Mouse (Mus musculus): Measurements from ENCODE around the gene Cadm1. TPM values are rescaled to one million over a fixed set of nuclear protein-coding genes. Genes with fewer than 3 reads are reported as not detected.

Cadm1 gene
- polyA plus RNA-seq (2016; fragmentation: Nextera tagmentation; extraction: Ambion mirVana): 71.6 and 77.1 TPM in 2 replicates

DNA sequence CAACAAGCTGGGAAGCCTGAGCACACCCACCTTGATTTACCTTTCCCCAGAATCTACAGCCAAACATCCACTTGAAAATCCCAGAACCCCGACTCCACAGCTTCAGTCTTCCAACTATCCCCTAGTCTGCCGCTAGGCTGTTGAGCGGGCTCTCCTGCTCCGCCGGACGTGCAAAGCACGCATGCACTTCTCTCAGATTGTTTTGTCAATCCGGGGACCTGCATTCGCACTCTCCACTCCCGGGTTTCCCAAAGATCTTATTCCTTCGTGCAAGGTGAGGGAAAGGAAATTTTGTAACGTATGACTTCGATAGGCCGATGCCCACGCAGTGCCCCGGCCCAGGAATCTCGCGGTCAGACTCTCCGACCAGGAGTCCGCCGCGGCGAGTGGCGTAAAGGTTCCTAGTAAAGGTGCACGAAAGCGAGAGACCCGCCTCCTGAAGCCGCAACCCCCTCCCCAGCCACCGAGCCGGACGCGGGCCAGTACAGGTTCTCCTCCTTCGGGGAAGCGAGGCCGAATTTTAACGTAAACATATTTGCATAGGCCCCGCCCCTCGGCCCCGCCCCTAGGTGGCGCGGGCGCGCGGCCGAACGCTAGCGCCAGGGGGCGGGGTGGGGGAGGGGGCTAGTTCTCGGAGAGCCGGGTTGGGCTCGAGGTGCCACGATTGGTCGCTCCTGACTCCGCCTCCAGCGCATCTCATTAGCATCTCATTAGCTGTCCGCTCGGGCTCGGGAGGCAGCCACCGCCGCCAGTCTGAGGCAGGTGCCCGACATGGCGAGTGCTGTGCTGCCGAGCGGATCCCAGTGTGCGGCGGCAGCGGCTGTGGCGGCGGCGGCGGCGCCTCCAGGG, at the start of gene Cadm1:
Cadm1 (plus strand) TSS at position 572 of the 849 bp plus-strand sequence.
- Histone ChIP-seq H3K36me3 (no peaks in the 10 kb centered on the region), H3K9me3 (no peaks in the 10 kb centered on the region), H3K4me3 (peak within 1 kb of the TSS; percentile 73), H3K4me1 (peaks cover 28% of the 10 kb centered on the region), H3K27me3 (peaks cover 14% of the 10 kb centered on the region), H3K27ac (replicated peaks) (peak within 1 kb of the TSS; percentile 86), H3K9ac (replicated peaks) (peak within 1 kb of the TSS; percentile 78), H3K4me2 (replicated peaks) (peak within 1 kb of the TSS; percentile 95)
- under 1% methylated on average over 71 of the region's 72 CpGs for WGBS
- ATAC-seq (ENCODE audit: low FRiP score, low read depth): peak; percentile 92

GRCm38 (mm10) chr9:47484506-47484905, 45.5 kb upstream of the Cadm1 start:
- Histone ChIP-seq H3K9ac (replicated peaks) (no peak overlapping the region), H3K36me3 (no peaks in the 10 kb centered on the region), H3K4me1 (no peaks in the 10 kb centered on the region), H3K4me2 (replicated peaks) (no peak overlapping the region), H3K4me3 (no peak overlapping the region), H3K9me3 (no peaks in the 10 kb centered on the region), H3K27me3 (0 out of 2 replicates have a peak, but pooled peaks cover 3% of the 10 kb centered on the region), H3K27ac (replicated peaks) (no peak overlapping the region)
- WGBS: 84% methylated on average over 5 of the region's 5 CpGs
- ATAC-seq (ENCODE audit: low FRiP score, low read depth): no peak

DNA sequence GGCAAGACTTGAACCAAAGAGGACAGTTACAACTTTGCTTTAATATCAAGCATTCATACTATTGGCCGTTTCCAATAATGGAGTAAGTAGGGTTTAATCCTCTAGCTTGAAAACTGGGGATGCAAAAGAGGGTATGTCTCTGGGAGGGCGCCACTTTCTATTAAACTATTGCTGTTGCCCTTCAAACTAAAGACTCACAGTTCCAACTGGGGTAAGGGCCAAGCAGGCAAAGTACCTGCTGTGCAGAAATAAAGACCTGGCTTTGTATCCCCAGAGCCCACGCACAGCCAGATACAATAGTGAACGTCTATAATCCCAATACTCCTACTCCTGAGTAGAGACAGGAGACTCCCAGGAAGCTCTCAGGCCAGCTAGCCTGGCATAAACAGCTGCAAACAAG, 44.8 kb upstream of the Cadm1 start:
- Histone ChIP-seq H3K9me3 (no peaks in the 10 kb centered on the region), H3K27me3 (0 out of 2 replicates have a peak, but pooled peaks cover 3% of the 10 kb centered on the region), H3K9ac (replicated peaks) (no peak overlapping the region), H3K4me2 (replicated peaks) (no peak overlapping the region), H3K27ac (replicated peaks) (no peak overlapping the region), H3K36me3 (no peaks in the 10 kb centered on the region), H3K4me3 (no peak overlapping the region), H3K4me1 (no peaks in the 10 kb centered on the region)
- no peak for ATAC-seq (ENCODE audit: low FRiP score, low read depth)
- whole genome bisulfite sequencing: 34% methylated on average over 4 of the region's 4 CpGs

DNA sequence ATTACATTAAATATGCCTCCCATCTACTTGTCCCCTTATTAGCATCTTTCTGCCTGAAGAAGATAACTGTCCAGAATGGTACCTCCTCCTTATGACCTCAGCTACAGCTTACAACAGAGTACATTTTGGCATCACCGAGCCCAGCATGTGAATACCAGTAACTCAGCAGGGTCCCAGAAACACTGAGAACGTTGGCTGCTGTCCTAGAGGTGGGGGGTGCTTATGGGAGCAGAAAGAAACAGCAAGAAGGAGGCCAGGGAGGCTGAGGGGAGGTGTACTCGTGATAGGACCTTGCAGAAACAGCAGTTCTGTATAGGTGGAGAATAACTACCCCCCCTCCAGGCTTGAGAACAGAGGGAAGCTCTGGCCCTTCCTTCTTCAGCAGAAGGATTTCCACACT, 30.2 kb upstream of the Cadm1 start:
- Histone ChIP-seq H3K27me3 (no peaks in the 10 kb centered on the region), H3K9ac (replicated peaks) (no peak overlapping the region), H3K4me2 (replicated peaks) (no peak overlapping the region), H3K9me3 (no peaks in the 10 kb centered on the region), H3K27ac (replicated peaks) (no peak overlapping the region), H3K4me3 (no peak overlapping the region), H3K36me3 (no peaks in the 10 kb centered on the region), H3K4me1 (peaks cover 5% of the 10 kb centered on the region)
- 15% methylated on average over 3 of the region's 3 CpGs for WGBS
- no peak for ATAC-seq (ENCODE audit: low FRiP score, low read depth)

DNA sequence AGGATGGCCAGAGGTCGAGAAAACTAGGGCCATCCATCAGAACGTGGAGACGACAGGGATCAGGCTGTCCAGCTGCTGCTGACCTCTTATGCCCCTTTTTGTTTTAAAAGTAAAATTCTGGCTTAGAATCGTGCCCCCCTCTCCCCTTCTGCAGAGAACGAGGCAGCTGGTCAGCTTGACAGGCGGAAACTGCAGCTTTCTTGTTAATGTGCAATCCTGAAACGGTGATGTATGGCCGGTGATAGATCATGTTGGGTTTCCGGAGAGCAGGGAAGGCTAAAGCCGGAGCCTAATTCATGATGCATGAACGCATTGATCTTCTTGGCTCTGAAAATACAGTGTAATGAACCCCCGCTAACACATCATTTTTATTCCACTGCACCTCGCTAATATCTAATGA, 24.0 kb upstream of the Cadm1 start:
- no peak overlapping the region for H3K9ac ChIP-seq (replicated peaks)
- H3K27me3 ChIP-seq: no peaks in the 10 kb centered on the region
- H3K36me3 ChIP-seq: no peaks in the 10 kb centered on the region
- no peaks in the 10 kb centered on the region for H3K9me3 ChIP-seq
- 0 out of 2 replicates have a peak, but pooled peaks cover 5% of the 10 kb centered on the region for H3K4me1 ChIP-seq
- ATAC-seq (ENCODE audit: low FRiP score, low read depth): no peak
- no peak overlapping the region for H3K4me2 ChIP-seq (replicated peaks)
- no peak overlapping the region for H3K4me3 ChIP-seq
- no peak overlapping the region for H3K27ac ChIP-seq (replicated peaks)
- WGBS: 74% methylated on average over 13 of the region's 13 CpGs

DNA sequence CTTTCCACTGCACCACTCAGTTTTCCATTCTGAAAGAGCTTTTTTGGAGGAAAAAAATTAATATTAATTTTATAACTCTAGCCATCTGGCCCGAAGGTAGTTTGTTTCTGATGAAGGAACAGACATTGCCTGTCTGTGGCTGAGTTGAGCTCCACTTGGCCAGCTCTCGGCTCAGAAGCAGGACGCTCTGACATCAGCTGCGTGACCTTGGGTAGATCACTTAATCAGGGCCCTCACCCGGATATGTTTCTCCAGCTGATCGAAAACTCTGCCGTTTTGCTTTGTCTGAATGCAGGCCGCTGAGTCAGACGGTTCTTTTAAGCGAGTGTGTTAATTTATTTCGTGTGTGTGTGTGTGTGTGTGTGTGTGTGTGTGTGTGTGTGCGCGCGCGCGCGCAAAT, 23.1 kb upstream of the Cadm1 start:
- WGBS: 92% methylated on average over 17 of the region's 17 CpGs
- no peak for ATAC-seq (ENCODE audit: low FRiP score, low read depth)
- no peak overlapping the region for H3K4me3 ChIP-seq
- no peak overlapping the region for H3K9ac ChIP-seq (replicated peaks)
- H3K9me3 ChIP-seq: no peaks in the 10 kb centered on the region
- no peak overlapping the region for H3K4me2 ChIP-seq (replicated peaks)
- no peaks in the 10 kb centered on the region for H3K36me3 ChIP-seq
- no peaks in the 10 kb centered on the region for H3K27me3 ChIP-seq
- H3K27ac ChIP-seq (replicated peaks): no peak overlapping the region
- H3K4me1 ChIP-seq: 0 out of 2 replicates have a peak, but pooled peaks cover 5% of the 10 kb centered on the region

GRCm38 (mm10) chr9:47508109-47508508, 21.9 kb upstream of the Cadm1 start:
- 57% methylated on average over 3 of the region's 3 CpGs for WGBS

DNA sequence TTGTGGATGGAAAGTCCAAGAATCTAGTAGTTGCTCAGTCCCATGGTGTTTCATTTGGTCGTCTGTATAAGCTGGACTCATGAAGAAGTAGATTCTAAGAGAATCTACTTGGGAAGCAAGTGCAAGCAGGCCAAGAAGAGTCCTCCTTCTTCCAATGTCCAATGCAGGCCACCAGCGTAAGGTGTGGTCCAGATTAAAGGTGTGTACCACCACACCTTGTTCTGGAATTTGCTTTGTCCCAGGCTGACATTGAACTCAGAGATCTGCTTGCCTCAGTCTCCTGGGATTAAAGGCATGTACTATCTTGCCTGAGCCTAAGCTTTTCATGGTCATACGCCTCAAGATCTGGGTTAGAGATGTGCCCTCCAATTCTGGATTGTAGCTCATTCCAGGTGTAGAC, 17.5 kb upstream of the Cadm1 start:
- no peak overlapping the region for H3K27ac ChIP-seq (replicated peaks)
- 0 out of 2 replicates have a peak, but pooled peaks cover 3% of the 10 kb centered on the region for H3K9me3 ChIP-seq
- no peak for ATAC-seq (ENCODE audit: low FRiP score, low read depth)
- WGBS: 88% methylated on average over 3 of the region's 3 CpGs
- no peak overlapping the region for H3K4me3 ChIP-seq
- H3K27me3 ChIP-seq: no peaks in the 10 kb centered on the region; the same call in 1 of the 2 replicates
- no peak overlapping the region for H3K9ac ChIP-seq (replicated peaks)
- H3K36me3 ChIP-seq: no peaks in the 10 kb centered on the region
- H3K4me2 ChIP-seq (replicated peaks): no peak overlapping the region
- H3K4me1 ChIP-seq: peaks cover 4% of the 10 kb centered on the region; the same call in 1 of the 2 replicates

More at GRCm38 (mm10) chr9:47508109-47508508, 21.9 kb upstream of the Cadm1 start:
- H3K9me3 ChIP-seq: 0 out of 2 replicates have a peak, but pooled peaks cover 3% of the 10 kb centered on the region
- H3K4me3 ChIP-seq: no peak overlapping the region
- H3K27ac ChIP-seq (replicated peaks): no peak overlapping the region
- H3K9ac ChIP-seq (replicated peaks): no peak overlapping the region
- no peaks in the 10 kb centered on the region for H3K36me3 ChIP-seq
- ATAC-seq (ENCODE audit: low FRiP score, low read depth): no peak
- no peaks in the 10 kb centered on the region for H3K27me3 ChIP-seq
- H3K4me2 ChIP-seq (replicated peaks): no peak overlapping the region
- 0 out of 2 replicates have a peak, but pooled peaks cover 5% of the 10 kb centered on the region for H3K4me1 ChIP-seq

DNA sequence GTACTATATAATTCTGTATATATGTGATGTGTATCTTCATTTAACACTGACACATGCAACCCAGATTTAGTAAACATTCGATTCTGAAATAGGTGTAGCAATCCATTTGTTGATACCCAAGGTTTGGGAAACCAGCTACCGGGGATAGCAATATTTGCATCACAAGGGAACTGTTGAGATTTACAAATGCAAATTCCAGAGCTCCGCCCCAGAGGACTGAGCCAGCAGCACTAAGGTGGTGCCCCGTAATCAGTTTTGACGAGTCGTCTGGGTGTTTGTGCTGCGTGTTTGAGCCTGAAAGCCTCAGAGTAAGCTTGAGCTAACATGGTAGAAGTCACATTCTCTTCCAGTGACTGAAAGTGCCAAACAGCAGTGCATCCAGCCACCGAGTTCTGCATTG, 15.7 kb upstream of the Cadm1 start:
- no peak overlapping the region for H3K9ac ChIP-seq (replicated peaks)
- no peak overlapping the region for H3K27ac ChIP-seq (replicated peaks)
- H3K27me3 ChIP-seq: no peaks in the 10 kb centered on the region; the same call in 1 of the 2 replicates
- 0 out of 2 replicates have a peak, but pooled peaks cover 3% of the 10 kb centered on the region for H3K9me3 ChIP-seq
- no peak overlapping the region for H3K4me3 ChIP-seq
- no peak overlapping the region for H3K4me2 ChIP-seq (replicated peaks)
- no peak for ATAC-seq (ENCODE audit: low FRiP score, low read depth)
- WGBS: 13% methylated on average over 8 of the region's 8 CpGs
- no peaks in the 10 kb centered on the region for H3K36me3 ChIP-seq
- H3K4me1 ChIP-seq: peaks cover 4% of the 10 kb centered on the region; the same call in 1 of the 2 replicates

- WGBS: 37% methylated on average over 4 of the region's 4 CpGs
- Histone ChIP-seq H3K9ac (replicated peaks) (no peak overlapping the region), H3K27ac (replicated peaks) (no peak overlapping the region), H3K4me3 (no peak overlapping the region), H3K27me3 (no peaks in the 10 kb centered on the region; the same call in 1 of the 2 replicates), H3K4me2 (replicated peaks) (no peak overlapping the region), H3K4me1 (peaks cover 4% of the 10 kb centered on the region; the same call in 1 of the 2 replicates), H3K9me3 (0 out of 2 replicates have a peak, but pooled peaks cover 3% of the 10 kb centered on the region), H3K36me3 (no peaks in the 10 kb centered on the region)
- ATAC-seq (ENCODE audit: low FRiP score, low read depth): no peak
Observed at GRCm38 (mm10) chr9:47516238-47516637, 13.7 kb upstream of the Cadm1 start.

DNA sequence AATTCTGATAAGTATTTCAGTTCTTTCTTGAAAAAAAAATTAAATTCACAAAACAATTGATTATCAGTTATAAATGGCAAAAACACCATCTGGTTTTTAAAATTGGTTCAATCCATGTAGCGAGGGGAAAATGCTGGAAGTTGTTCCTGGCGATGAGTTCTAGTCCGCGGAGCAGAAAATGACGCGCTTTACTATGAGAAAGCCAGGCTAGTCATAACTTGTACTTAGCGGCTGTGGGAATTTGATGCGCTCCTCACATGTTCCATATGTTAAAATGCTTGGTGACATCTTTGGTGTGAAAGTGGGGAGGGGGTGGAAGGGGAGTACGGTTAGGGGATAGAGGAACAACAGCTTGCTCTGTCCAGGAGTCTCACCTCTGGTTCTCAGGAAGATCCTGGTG, 2.7 kb upstream of the Cadm1 start:
- WGBS: 95% methylated on average over 9 of the region's 9 CpGs
- Histone ChIP-seq H3K27me3 (0 out of 2 replicates have a peak, but pooled peaks cover 5% of the 10 kb centered on the region), H3K4me1 (peaks cover 12% of the 10 kb centered on the region), H3K36me3 (no peaks in the 10 kb centered on the region), H3K27ac (replicated peaks) (no peak overlapping the region), H3K4me2 (replicated peaks) (no peak overlapping the region), H3K4me3 (no peak overlapping the region), H3K9ac (replicated peaks) (no peak overlapping the region), H3K9me3 (no peaks in the 10 kb centered on the region)
- no peak for ATAC-seq (ENCODE audit: low FRiP score, low read depth)

DNA sequence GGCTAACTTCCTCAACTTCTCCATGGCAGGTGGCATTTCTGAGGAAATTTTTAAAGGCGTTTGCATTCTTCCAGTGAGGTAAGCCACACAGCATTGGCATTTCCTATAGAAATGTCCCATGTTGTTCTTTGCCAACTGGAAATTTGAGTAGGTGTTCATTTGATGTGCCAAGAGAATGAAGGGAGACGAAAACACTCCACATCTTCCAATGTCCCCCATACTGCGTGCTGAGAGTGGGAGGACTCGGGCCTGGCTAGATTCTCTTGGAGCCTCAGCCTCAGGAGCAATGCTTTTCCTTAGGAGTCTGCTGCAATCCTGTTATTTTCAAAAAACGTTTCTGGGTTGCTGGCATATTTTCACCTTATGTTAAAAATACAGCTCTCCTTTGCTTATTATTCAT, 2.2 kb upstream of the Cadm1 start:
- 85% methylated on average over 5 of the region's 5 CpGs for WGBS
- H3K9me3 ChIP-seq: no peaks in the 10 kb centered on the region
- H3K27ac ChIP-seq (replicated peaks): no peak overlapping the region
- H3K27me3 ChIP-seq: 0 out of 2 replicates have a peak, but pooled peaks cover 5% of the 10 kb centered on the region
- no peak overlapping the region for H3K4me2 ChIP-seq (replicated peaks)
- ATAC-seq (ENCODE audit: low FRiP score, low read depth): no peak
- H3K4me3 ChIP-seq: no peak overlapping the region
- H3K4me1 ChIP-seq: peaks cover 17% of the 10 kb centered on the region
- H3K9ac ChIP-seq (replicated peaks): no peak overlapping the region
- H3K36me3 ChIP-seq: no peaks in the 10 kb centered on the region

Measured in midbrain, embryonic 12.5 days (tissue).